Mouse (Mus musculus) limb, embryonic 14.5 days (tissue): Measurements from ENCODE around the gene Zbtb20. TPM values are rescaled to one million over a fixed set of nuclear protein-coding genes. Genes with fewer than 3 reads are reported as not detected.

Experiments used
- ATAC-seq: fragments of 200-750 bp; cut with Nextera tagmentation; 2 replicates; pipeline ENCODE4 v1.8.0; 2017; ENCODE audit warnings: low read depth, moderate number of reproducible peaks, moderate TSS enrichment; ENCODE audit not compliant: low FRiP score
- DNase-seq: peaks from one replicate; pipeline ENCODE4 v3.0.0-alpha.2; 2015; ENCODE audit warnings: low spot score
- H3K27ac ChIP-seq: fragments of 300-500 bp; sonication (generic); replicated peaks from 2 replicates; pipeline ENCODE4 v1.5.1; 2014; ENCODE audit warnings: low read depth, mild to moderate bottlenecking, low read length, moderate library complexity, mixed read lengths
- H3K27me3 ChIP-seq: fragments of 300-500 bp; sonication (generic); 2 replicates; pipeline ENCODE4 v1.6.1; 2014; ENCODE audit warnings: low read length, mixed read lengths; ENCODE audit not compliant: control insufficient read depth, insufficient read depth
- H3K36me3 ChIP-seq: fragments of 300-500 bp; sonication (generic); 2 replicates; pipeline ENCODE4 v1.6.1; 2014; ENCODE audit warnings: mild to moderate bottlenecking, low read length, moderate library complexity, mixed read lengths; ENCODE audit not compliant: control insufficient read depth, insufficient read depth
- H3K4me1 ChIP-seq: fragments of 300-500 bp; sonication (generic); 2 replicates; pipeline ENCODE4 v1.6.1; 2014; ENCODE audit warnings: antibody characterized with exemption, low read length, mixed read lengths; ENCODE audit not compliant: control insufficient read depth, insufficient read depth
- H3K4me2 ChIP-seq: fragments of 300-500 bp; sonication (generic); replicated peaks from 2 replicates; pipeline ENCODE4 v1.6.1; 2014; ENCODE audit warnings: low read depth, mild to moderate bottlenecking, low read length, moderate library complexity; ENCODE audit not compliant: severe bottlenecking
- H3K4me3 ChIP-seq: fragments of 300-500 bp; sonication (generic); replicated peaks from 2 replicates; pipeline ENCODE4 v1.5.1; 2014; ENCODE audit warnings: low read length
- H3K9ac ChIP-seq: fragments of 300-500 bp; sonication (generic); 2 replicates; pipeline ENCODE4 v1.6.1; 2014; ENCODE audit warnings: mild to moderate bottlenecking, low read depth, low read length, moderate library complexity; ENCODE audit not compliant: severe bottlenecking
- H3K9me3 ChIP-seq: fragments of 300-500 bp; sonication (generic); 2 replicates; pipeline ENCODE4 v1.6.1; 2016; ENCODE audit warnings: low read length; ENCODE audit not compliant: control insufficient read depth
- POLR2A ChIP-seq: fragments of 200-500 bp; IDR thresholded peaks from 2 replicates; pipeline ENCODE4 v1.8.0; 2012; ENCODE audit warnings: inconsistent platforms, mild to moderate bottlenecking, moderate library complexity, borderline replicate concordance; ENCODE audit not compliant: insufficient read depth, insufficient read length; ENCODE audit errors: extremely low read depth
- WGBS: fragments of 180-500 bp; shearing (Covaris S2); extraction: QIAGEN DNeasy Blood & Tissue Kit; methylation state at CpG from one replicate; pipeline ENCODE4 v1.1.7; 2014; 5-methylcytosine and 5-hydroxymethylcytosine counted together
- polyA plus RNA-seq, 2 experiments: library from polyadenylated mRNA; depleted of rRNA in 1 of 2; stranded (reverse) in 1 of 2; unstranded in 1 of 2; fragments of >200 nt; fragmentation: Nextera tagmentation in 1 of 2; extraction: Ambion mirVana in 1 of 2; gene quantifications; 2 replicates each; pipeline versions ENCODE4 v1.2.1 to v1.2.3; 2012 to 2014

The Zbtb20 gene
- polyA plus RNA-seq, 2 experiments, result 2.5 to 17.6 TPM

DNA sequence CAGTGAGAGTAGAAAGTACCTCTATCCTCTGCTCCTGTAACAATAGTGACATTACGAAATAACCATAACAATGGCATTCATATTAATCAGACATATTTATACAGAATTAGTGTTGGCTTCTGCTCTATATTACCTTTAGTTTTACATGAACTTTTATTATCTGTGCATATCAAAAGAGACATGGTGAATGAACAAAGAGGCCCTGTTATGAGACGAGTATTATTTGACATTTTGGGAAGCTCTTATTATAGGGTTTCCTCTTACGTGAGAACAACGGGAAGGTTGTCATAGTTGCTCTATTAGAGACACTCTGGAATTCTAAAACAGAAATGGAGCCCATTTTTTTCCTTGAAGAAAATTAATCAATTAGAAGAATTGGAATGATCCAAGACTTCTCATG lies 161.6 kb downstream of the Zbtb20 start:
- DNase-seq (no peak), ATAC-seq (no peak)
- WGBS, result 86% methylated on average over 4 of the region's 4 CpGs
- H3K4me3 ChIP-seq, result no peak overlapping the region
- no peak for TF ChIP-seq POLR2A
- no peaks in the 10 kb centered on the region for H3K36me3 ChIP-seq
- no peak overlapping the region for H3K9ac ChIP-seq
- H3K27me3 ChIP-seq, result no peaks in the 10 kb centered on the region
- 0 out of 2 replicates have a peak, but pooled peaks cover 4% of the 10 kb centered on the region for H3K4me1 ChIP-seq
- H3K9me3 ChIP-seq, result no peaks in the 10 kb centered on the region; the same call in 1 of the 2 replicates
- no peak overlapping the region for H3K4me2 ChIP-seq
- no peak overlapping the region for H3K27ac ChIP-seq

DNA sequence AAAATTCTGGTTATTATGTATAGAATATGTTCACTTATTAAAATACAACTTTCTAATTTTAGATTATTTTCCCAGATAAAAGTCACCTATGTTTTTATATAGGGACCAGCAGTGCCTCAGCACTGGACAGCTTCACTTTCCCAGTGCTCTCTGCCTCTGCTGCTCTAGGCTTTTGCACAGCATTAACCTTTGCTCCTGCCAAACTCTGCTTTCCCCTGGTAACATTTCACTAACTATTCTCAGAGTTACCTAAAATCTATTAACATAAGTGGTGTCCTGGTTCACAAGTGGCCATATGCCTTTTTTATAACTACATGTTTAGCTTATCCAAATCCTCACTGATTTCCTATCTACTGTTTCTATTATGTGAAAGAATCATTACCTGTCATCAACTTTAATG lies 169.9 kb downstream of the Zbtb20 start:
- Histone ChIP-seq H3K4me3 (no peak overlapping the region), H3K36me3 (no peaks in the 10 kb centered on the region), H3K9me3 (no peaks in the 10 kb centered on the region; the same call in 1 of the 2 replicates), H3K9ac (no peak overlapping the region), H3K27me3 (no peaks in the 10 kb centered on the region), H3K4me1 (no peaks in the 10 kb centered on the region), H3K4me2 (no peak overlapping the region), H3K27ac (no peak overlapping the region)
- ATAC-seq (no peak), DNase-seq (no peak)
- no peak for TF ChIP-seq POLR2A

DNA sequence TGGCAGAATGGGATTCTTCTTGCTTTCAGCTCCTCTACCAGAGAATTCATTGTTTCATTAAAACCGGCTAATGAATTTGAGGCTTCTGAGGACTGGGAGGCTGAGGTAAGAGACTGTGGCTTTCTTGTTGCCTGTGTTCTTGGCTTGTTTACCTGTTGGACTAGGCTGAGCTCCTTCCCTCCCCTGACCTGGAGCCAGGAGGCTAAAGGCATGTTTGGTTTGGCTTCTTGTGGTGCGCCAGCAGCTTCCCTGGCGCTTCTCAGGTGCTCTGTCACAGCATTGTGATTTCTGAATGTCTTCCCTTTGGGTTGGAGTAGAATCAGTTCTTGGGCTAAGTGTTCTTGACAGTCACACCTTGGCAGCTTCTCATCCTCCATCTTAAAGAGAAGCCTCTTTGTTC lies 171.0 kb downstream of the Zbtb20 start:
- no peak for TF ChIP-seq POLR2A
- 86% methylated on average over 3 of the region's 3 CpGs for WGBS

DNA sequence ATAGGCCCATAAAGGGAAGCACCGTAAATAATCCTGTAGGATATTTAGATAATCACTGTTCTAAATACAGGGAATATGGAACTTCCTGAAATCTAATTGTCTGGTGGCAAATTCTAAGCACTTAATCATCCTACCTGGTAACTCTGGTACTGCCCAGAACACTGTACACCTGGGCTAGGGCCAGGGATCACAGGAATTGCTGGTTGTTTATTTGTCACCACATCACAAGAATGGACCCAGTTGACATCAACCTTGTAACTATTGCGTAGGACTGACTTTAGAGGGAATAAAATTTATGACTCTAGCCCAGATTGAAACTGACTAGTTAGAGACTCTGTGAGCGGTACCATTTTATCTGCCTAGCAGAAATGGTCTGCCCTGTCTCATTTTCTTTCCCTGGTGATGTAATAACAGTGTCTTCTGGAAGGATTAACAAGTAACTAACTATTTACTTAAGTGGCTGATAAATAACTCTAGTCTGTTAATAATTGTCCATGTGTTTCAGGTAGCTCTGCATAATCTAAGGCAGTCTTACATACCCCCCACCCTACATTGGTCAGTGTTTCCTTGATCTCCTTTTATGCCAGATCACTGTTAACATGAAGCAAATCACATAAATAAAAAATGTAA lies 194.1 kb downstream of the Zbtb20 start:
- WGBS, result 63% methylated on average over 3 of the region's 3 CpGs

More for the DNA sequence above, 171.0 kb downstream of the Zbtb20 start:
- H3K27me3 ChIP-seq, result no peaks in the 10 kb centered on the region
- H3K36me3 ChIP-seq, result no peaks in the 10 kb centered on the region
- H3K27ac ChIP-seq, result no peak overlapping the region
- ATAC-seq (no peak), DNase-seq (no peak)
- H3K9ac ChIP-seq, result no peak overlapping the region
- no peaks in the 10 kb centered on the region for H3K4me1 ChIP-seq
- H3K9me3 ChIP-seq, result no peaks in the 10 kb centered on the region
- H3K4me3 ChIP-seq, result no peak overlapping the region
- H3K4me2 ChIP-seq, result no peak overlapping the region

DNA sequence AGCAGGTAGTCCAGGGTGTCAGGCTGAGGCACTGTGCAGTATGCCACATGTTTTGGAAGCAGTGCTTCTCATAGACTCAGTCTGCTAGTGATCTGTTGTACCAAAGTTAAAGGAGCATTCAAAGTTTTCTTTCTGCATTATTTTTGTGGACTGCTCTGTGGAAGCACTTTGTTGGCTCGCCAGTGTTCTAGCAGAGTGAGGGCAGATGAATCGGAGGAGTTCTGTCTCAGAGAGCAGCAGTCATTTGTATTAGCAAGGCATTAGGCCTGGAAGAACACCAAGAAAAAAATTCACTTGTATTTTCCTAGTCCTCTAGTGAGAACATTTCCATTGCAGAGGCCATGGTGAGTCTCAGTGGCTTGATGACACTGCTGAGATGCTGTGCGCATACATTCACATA lies 196.2 kb downstream of the Zbtb20 start:
- WGBS, result 81% methylated on average over 3 of the region's 3 CpGs
- TF ChIP-seq POLR2A, result no peak
- no peaks in the 10 kb centered on the region for H3K9me3 ChIP-seq
- no peaks in the 10 kb centered on the region for H3K4me1 ChIP-seq
- H3K4me3 ChIP-seq, result no peak overlapping the region
- H3K4me2 ChIP-seq, result no peak overlapping the region
- no peaks in the 10 kb centered on the region for H3K36me3 ChIP-seq
- no peaks in the 10 kb centered on the region for H3K27me3 ChIP-seq
- H3K9ac ChIP-seq, result no peak overlapping the region
- ATAC-seq (no peak), DNase-seq (no peak)
- H3K27ac ChIP-seq, result no peak overlapping the region

More for the DNA sequence above, 194.1 kb downstream of the Zbtb20 start:
- no peaks in the 10 kb centered on the region for H3K36me3 ChIP-seq
- H3K27me3 ChIP-seq, result no peaks in the 10 kb centered on the region
- H3K27ac ChIP-seq, result no peak overlapping the region
- ATAC-seq (no peak), DNase-seq (no peak)
- TF ChIP-seq POLR2A, result no peak
- no peak overlapping the region for H3K4me3 ChIP-seq
- no peak overlapping the region for H3K9ac ChIP-seq
- H3K4me1 ChIP-seq, result no peaks in the 10 kb centered on the region
- no peak overlapping the region for H3K4me2 ChIP-seq
- H3K9me3 ChIP-seq, result no peaks in the 10 kb centered on the region
